Mouse (Mus musculus) heart, postnatal 14 days (tissue): ENCODE data around the gene Gm49321. TPM values are rescaled to one million over a fixed set of nuclear protein-coding genes. Genes with fewer than 3 reads are reported as not detected.

Experiments
- DNase-seq, 2 experiments: peaks; one replicate each; pipeline ENCODE4 v3.0.0; 2021 to 2022
- intact Hi-C: fragments of 180-260 bp; cut with DNase I; formaldehyde crosslinking; loops from one replicate; pipeline ENCODE4 v1.15.1; 2025
- long read RNA-seq, 2 experiments: library from polyadenylated mRNA; stranded (forward); transcript quantifications; one replicate each; pipeline ENCODE4 v2.0.0; 2021
- total RNA-seq, 2 experiments: library from RNA; stranded (reverse); gene quantifications; 2 replicates each; pipeline ENCODE4 v1.2.3; 2021

Gm49321 gene
- 1 to 10 TPM; 5.1 TPM for total RNA-seq
- long read RNA-seq, experiment 1 = 0 reads
- long read RNA-seq, experiment 2, partial matches to known transcripts = 0 of 1 reads
- long read RNA-seq, experiment 2, other reads (novel, unspliced or antisense) = 1 of 1 reads

GRCm38 (mm10) chr12:73937353-73937752, at the start of gene Gm49321:
Gm49321 (plus strand) TSS chr12:73937653.
- no peak for DNase-seq
- intact Hi-C loops = no loop called here

GRCm38 (mm10) chr12:73888003-73888783, 49.3 kb upstream of the Gm49321 start:
- intact Hi-C loops = no loop called here
- no peak for DNase-seq

- DNase-seq = no peak
- intact Hi-C loops = no loop called here
These were observed 47.9 kb upstream of the Gm49321 start for GRCm38 (mm10) chr12:73889571-73889970.

- no peak for DNase-seq
- intact Hi-C loops = no loop called here
These were observed 47.4 kb upstream of the Gm49321 start for GRCm38 (mm10) chr12:73890086-73890485.

GRCm38 (mm10) chr12:73892616-73893015, 44.8 kb upstream of the Gm49321 start:
- DNase-seq = no peak
- intact Hi-C loops = no loop called here

GRCm38 (mm10) chr12:73894838-73895237, 42.6 kb upstream of the Gm49321 start:
- intact Hi-C loops = no loop called here
- no peak for DNase-seq

- intact Hi-C loops = no loop called here
- no peak for DNase-seq
These were observed 41.8 kb upstream of the Gm49321 start for GRCm38 (mm10) chr12:73895674-73896073.

- intact Hi-C loops = no loop called here
- DNase-seq = no peak
These were observed 41.0 kb upstream of the Gm49321 start for GRCm38 (mm10) chr12:73896471-73896870.

- intact Hi-C loops = no loop called here
- DNase-seq = no peak
These were observed 39.2 kb upstream of the Gm49321 start for GRCm38 (mm10) chr12:73898281-73898680.

GRCm38 (mm10) chr12:73904133-73904934, 33.1 kb upstream of the Gm49321 start:
- intact Hi-C loops = no loop called here
- no peak for DNase-seq

- no peak for DNase-seq
- intact Hi-C loops = loop anchor here (5.0 kb wide), 1 partner anchor 113 kb away; no protein-coding TSS in a partner anchor
These were observed 32.4 kb upstream of the Gm49321 start for GRCm38 (mm10) chr12:73905041-73905440.

GRCm38 (mm10) chr12:73905555-73905954, 31.9 kb upstream of the Gm49321 start:
- no peak for DNase-seq
- intact Hi-C loops = loop anchor here (5.0 kb wide), 1 partner anchor 113 kb away; no protein-coding TSS in a partner anchor

- intact Hi-C loops = loop anchor here (5.0 kb wide), 1 partner anchor 115 kb away; no protein-coding TSS in a partner anchor
- no peak for DNase-seq
These were observed 30.3 kb upstream of the Gm49321 start for GRCm38 (mm10) chr12:73907079-73907672.

- DNase-seq = peak; percentile 97 to 98
- intact Hi-C loops = loop anchor here (2.0 to 5.0 kb wide), 2 partner anchors 115 to 199 kb away; no protein-coding TSS in a partner anchor
These were observed 29.7 kb upstream of the Gm49321 start for GRCm38 (mm10) chr12:73907673-73908150.

GRCm38 (mm10) chr12:73908274-73909012, 29.0 kb upstream of the Gm49321 start:
- intact Hi-C loops = loop anchor here (2.0 to 5.0 kb wide), 2 partner anchors 116 to 200 kb away; no protein-coding TSS in a partner anchor
- DNase-seq = peak; percentile 74 to 80

- no peak for DNase-seq
These were observed 28.4 kb upstream of the Gm49321 start for GRCm38 (mm10) chr12:73909013-73909575.

GRCm38 (mm10) chr12:73918479-73918878, 19.0 kb upstream of the Gm49321 start:
- intact Hi-C loops = no loop called here
- no peak for DNase-seq

More at GRCm38 (mm10) chr12:73909013-73909575, 28.4 kb upstream of the Gm49321 start:
- intact Hi-C loops = loop anchor here (2.0 to 5.0 kb wide), 2 partner anchors 117 to 200 kb away; no protein-coding TSS in a partner anchor

GRCm38 (mm10) chr12:73930266-73930665, 7.2 kb upstream of the Gm49321 start:
- DNase-seq = no peak
- intact Hi-C loops = loop anchor here (5.0 kb wide), 1 partner anchor 223 kb away; no protein-coding TSS in a partner anchor

- DNase-seq = peak; percentile 16 to 37
- intact Hi-C loops = loop anchor here (5.0 kb wide), 1 partner anchor 224 kb away; no protein-coding TSS in a partner anchor
These were observed 6.2 kb upstream of the Gm49321 start for GRCm38 (mm10) chr12:73931274-73931673.
